Mouse (Mus musculus): ENCODE measurements at regions not wholly inside any gene's neighbourhood (a gene's known extent, or its start where the extent isn't known, plus 50 kb on each side); places are given as distances from the start of the nearest gene placed in this dataset.

- DNase-seq (ENCODE audit: low read depth, low spot score): no peak
Observed at GRCm38 (mm10) chr10:23610485-23610884, 176.6 kb downstream of the Rps12 start.

- no peak for DNase-seq (ENCODE audit: low read depth, low spot score)
Observed at GRCm38 (mm10) chr10:23610046-23610445, 177.0 kb downstream of the Rps12 start.

GRCm38 (mm10) chr10:23609270-23609914 lies 177.7 kb downstream of the Rps12 start:
- no peak for DNase-seq (ENCODE audit: low read depth, low spot score)

GRCm38 (mm10) chr10:23600701-23601100 lies 186.4 kb downstream of the Rps12 start:
- no peak for DNase-seq (ENCODE audit: low read depth, low spot score)

GRCm38 (mm10) chr10:23595541-23595940 lies 191.5 kb downstream of the Rps12 start:
- no peak for DNase-seq (ENCODE audit: low read depth, low spot score)

- no peak for DNase-seq (ENCODE audit: low read depth, low spot score)
Observed at GRCm38 (mm10) chr10:23580230-23580629, 206.8 kb downstream of the Rps12 start.

- DNase-seq (ENCODE audit: low read depth, low spot score): no peak
Observed at GRCm38 (mm10) chr10:23571013-23571412, 216.1 kb downstream of the Rps12 start.

- no peak for DNase-seq (ENCODE audit: low read depth, low spot score)
Observed at GRCm38 (mm10) chr10:23569386-23569785, 217.7 kb downstream of the Rps12 start.

- no peak for DNase-seq (ENCODE audit: low read depth, low spot score)
Observed at GRCm38 (mm10) chr10:23562273-23562885, 211.8 kb upstream of the Eya4 start.

GRCm38 (mm10) chr10:23559980-23560658 lies 209.5 kb upstream of the Eya4 start:
- DNase-seq (ENCODE audit: low read depth, low spot score): no peak

- no peak for DNase-seq (ENCODE audit: low read depth, low spot score)
Observed at GRCm38 (mm10) chr10:23557828-23558227, 207.2 kb upstream of the Eya4 start.

GRCm38 (mm10) chr10:23549207-23549606 lies 198.6 kb upstream of the Eya4 start:
- DNase-seq (ENCODE audit: low read depth, low spot score): no peak

GRCm38 (mm10) chr10:23548322-23548721 lies 197.7 kb upstream of the Eya4 start:
- no peak for DNase-seq (ENCODE audit: low read depth, low spot score)

- DNase-seq (ENCODE audit: low read depth, low spot score): no peak
Observed at GRCm38 (mm10) chr10:23542712-23543111, 192.1 kb upstream of the Eya4 start.

GRCm38 (mm10) chr10:23541914-23542313 lies 191.3 kb upstream of the Eya4 start:
- DNase-seq (ENCODE audit: low read depth, low spot score): peak; percentile 50

- DNase-seq (ENCODE audit: low read depth, low spot score): no peak
Observed at GRCm38 (mm10) chr10:23534636-23535035, 184.1 kb upstream of the Eya4 start.

GRCm38 (mm10) chr10:23531964-23532758 lies 181.6 kb upstream of the Eya4 start:
- DNase-seq (ENCODE audit: low read depth, low spot score): no peak

GRCm38 (mm10) chr10:23530715-23531114 lies 180.1 kb upstream of the Eya4 start:
- DNase-seq (ENCODE audit: low read depth, low spot score): no peak

GRCm38 (mm10) chr10:23526796-23527195 lies 176.2 kb upstream of the Eya4 start:
- DNase-seq (ENCODE audit: low read depth, low spot score): no peak

GRCm38 (mm10) chr10:23522664-23523063 lies 172.1 kb upstream of the Eya4 start:
- DNase-seq (ENCODE audit: low read depth, low spot score): no peak

GRCm38 (mm10) chr10:23493647-23494046 lies 143.1 kb upstream of the Eya4 start:
- no peak for DNase-seq (ENCODE audit: low read depth, low spot score)

- no peak for DNase-seq (ENCODE audit: low read depth, low spot score)
Observed at GRCm38 (mm10) chr10:23492971-23493370, 142.4 kb upstream of the Eya4 start.
